Mouse (Mus musculus) MEL-GATA-1-ER (cell line): ENCODE results near the gene Olfr584.

Experiments used
- DNase-seq: peaks from one replicate; pipeline ENCODE4 v3.0.0-alpha.2; 2012; ENCODE audit warnings: low read depth; ENCODE audit errors: extremely low read depth

Gene Olfr584

GRCm38 (mm10) chr7:103081585-103081984 lies at the start of gene Olfr584:
TSS of gene Olfr584 (plus strand) at chr7:103081885.
- no peak for DNase-seq

- DNase-seq, result no peak
These were observed 44.0 kb upstream of the Olfr584 start, which contains the start of gene Olfr582 for GRCm38 (mm10) chr7:103037724-103038123. TSS of gene Olfr582 (plus strand) at chr7:103038024.

- no peak for DNase-seq
These were observed 30.7 kb upstream of the Olfr584 start, which contains the start of gene Olfr583 for GRCm38 (mm10) chr7:103051000-103051399. TSS of gene Olfr583 (plus strand) at chr7:103051300.

DNA sequence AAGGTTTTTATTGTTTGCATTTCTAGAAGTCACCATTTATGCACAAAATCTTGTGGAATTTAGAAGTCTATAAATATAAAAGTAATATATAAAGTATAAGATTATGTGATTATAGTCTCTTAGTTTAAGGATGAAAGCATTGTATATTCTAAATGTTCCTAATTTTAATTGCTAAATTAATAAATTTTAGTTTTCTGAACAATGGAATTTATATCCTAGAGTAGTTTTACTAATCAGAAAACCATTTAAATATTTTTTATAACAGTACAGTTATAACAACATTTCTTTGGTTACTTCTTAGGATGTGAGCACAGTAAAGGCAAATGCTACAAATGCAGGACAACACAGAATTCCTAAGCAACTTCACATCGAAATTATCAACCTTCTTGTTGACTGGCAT lies 15.7 kb downstream of the Olfr584 start, which contains the start of gene Olfr585:
Gene Olfr585 (plus strand): TSS at position 301 of the 400 bp plus-strand sequence.
- no peak for DNase-seq

DNA sequence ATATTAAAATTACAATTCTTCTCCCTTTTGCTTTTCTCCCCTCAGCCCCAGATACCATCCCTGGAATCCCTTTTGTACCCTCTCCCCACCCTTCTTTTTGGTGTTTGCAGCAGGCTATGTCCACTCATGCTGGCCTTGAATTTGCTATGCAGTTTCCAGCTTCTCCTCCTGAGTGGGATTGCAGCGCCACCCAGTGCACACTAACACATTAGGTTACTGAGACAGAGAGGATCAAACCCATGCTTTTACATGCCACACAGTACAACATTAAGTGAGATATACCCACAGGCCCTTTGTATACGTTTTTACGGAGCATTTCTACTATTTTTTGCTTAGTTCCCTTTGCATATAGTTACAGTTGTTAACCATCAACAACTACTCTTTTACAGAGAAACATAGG lies 37.7 kb downstream of the Olfr584 start:
- DNase-seq, result no peak

DNA sequence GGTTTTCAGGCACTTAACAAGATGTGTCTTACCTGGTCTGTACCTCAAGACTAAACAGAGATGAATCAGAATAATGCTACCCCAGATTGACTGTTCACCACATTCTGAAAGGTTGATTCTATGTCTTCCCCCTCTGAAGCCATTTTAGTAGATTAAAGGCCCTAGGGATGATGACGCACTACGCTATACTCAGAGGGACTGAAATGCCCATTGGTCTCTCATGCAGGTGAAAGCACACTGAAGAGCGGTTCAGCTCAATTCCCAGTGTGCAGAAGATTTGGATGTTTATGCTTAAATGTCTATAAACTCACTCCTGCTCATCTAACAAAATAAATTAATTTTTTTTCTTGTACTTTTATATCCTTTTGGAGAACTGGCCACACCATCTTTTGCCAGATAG lies 43.9 kb downstream of the Olfr584 start, which contains the start of gene Olfr586:
Gene Olfr586 (minus strand): TSS at position 101 of the 400 bp plus-strand sequence.
- DNase-seq, result no peak
